Mouse (Mus musculus) stomach, postnatal 0 days (tissue): ENCODE measurements around the gene Ugt1a8. TPM values are rescaled to one million over a fixed set of nuclear protein-coding genes. Genes with fewer than 3 reads are reported as not detected.
"Not testable (repeated sequence)": the region's sequence is repeated elsewhere in the genome, so short reads cannot be mapped to it uniquely, and the experiment has no call there.

Source experiments
- ATAC-seq: fragments of 200-750 bp; cut with Nextera tagmentation; 2 replicates; pipeline ENCODE4 v1.8.0; 2017; ENCODE audit not compliant: low FRiP score, low TSS enrichment
- DNase-seq: peaks from one replicate; pipeline ENCODE4 v3.0.0-alpha.2; 2016; ENCODE audit warnings: low spot score
- H3K27ac ChIP-seq: fragments of 300-500 bp; sonication (generic); replicated peaks from 2 replicates; pipeline ENCODE4 v1.5.1; 2014; ENCODE audit warnings: mild to moderate bottlenecking, control low read depth
- H3K27me3 ChIP-seq: fragments of 300-500 bp; sonication (generic); 2 replicates; pipeline ENCODE4 v1.6.1; 2014; ENCODE audit warnings: low read length; ENCODE audit not compliant: control insufficient read depth, insufficient read depth
- H3K36me3 ChIP-seq: fragments of 300-500 bp; sonication (generic); 2 replicates; pipeline ENCODE4 v1.6.1; 2014; ENCODE audit warnings: low read length, mixed read lengths; ENCODE audit not compliant: control insufficient read depth, insufficient read depth
- H3K4me1 ChIP-seq: fragments of 300-500 bp; sonication (generic); replicated peaks from 2 replicates; pipeline ENCODE4 v1.6.1; 2014; ENCODE audit warnings: antibody characterized with exemption; ENCODE audit not compliant: control insufficient read depth, insufficient read depth
- H3K4me2 ChIP-seq: fragments of 300-500 bp; sonication (generic); replicated peaks from 2 replicates; pipeline ENCODE4 v1.6.1; 2014; ENCODE audit warnings: low read depth, mild to moderate bottlenecking, control low read depth, moderate library complexity
- H3K4me3 ChIP-seq: fragments of 300-500 bp; sonication (generic); 2 replicates; pipeline ENCODE4 v1.5.1; 2014; ENCODE audit warnings: low read depth, low read length, control low read depth
- H3K9ac ChIP-seq: fragments of 300-500 bp; sonication (generic); 2 replicates; pipeline ENCODE4 v1.6.1; 2014; ENCODE audit warnings: mild to moderate bottlenecking, low read length, control low read depth, mixed read lengths
- H3K9me3 ChIP-seq: fragments of 300-500 bp; sonication (generic); 2 replicates; pipeline ENCODE4 v1.6.1; 2016; ENCODE audit warnings: low read length; ENCODE audit not compliant: control insufficient read depth
- CTCF ChIP-seq: IDR thresholded peaks from 2 replicates; pipeline ENCODE4 v1.5.1; 2016; ENCODE audit warnings: antibody characterized with exemption, low read depth, mild to moderate bottlenecking, moderate library complexity
- EP300 ChIP-seq: optimal IDR thresholded peaks from 2 replicates; pipeline ENCODE3; 2016; ENCODE audit warnings: antibody characterized with exemption
- WGBS: fragments of 180-500 bp; shearing (Covaris S2); extraction: QIAGEN DNeasy Blood & Tissue Kit; methylation state at CpG from one replicate; pipeline ENCODE4 v1.1.7; 2014; 5-methylcytosine and 5-hydroxymethylcytosine counted together
- polyA plus RNA-seq: library from polyadenylated mRNA; unstranded; fragments of >200 nt; fragmentation: Nextera tagmentation; extraction: Ambion mirVana; gene quantifications from 2 replicates; pipeline ENCODE4 v1.2.1, GENCODE M21; 2015

Gene Ugt1a8
- polyA plus RNA-seq, 1 experiment from 2014 or later, result not detected

DNA sequence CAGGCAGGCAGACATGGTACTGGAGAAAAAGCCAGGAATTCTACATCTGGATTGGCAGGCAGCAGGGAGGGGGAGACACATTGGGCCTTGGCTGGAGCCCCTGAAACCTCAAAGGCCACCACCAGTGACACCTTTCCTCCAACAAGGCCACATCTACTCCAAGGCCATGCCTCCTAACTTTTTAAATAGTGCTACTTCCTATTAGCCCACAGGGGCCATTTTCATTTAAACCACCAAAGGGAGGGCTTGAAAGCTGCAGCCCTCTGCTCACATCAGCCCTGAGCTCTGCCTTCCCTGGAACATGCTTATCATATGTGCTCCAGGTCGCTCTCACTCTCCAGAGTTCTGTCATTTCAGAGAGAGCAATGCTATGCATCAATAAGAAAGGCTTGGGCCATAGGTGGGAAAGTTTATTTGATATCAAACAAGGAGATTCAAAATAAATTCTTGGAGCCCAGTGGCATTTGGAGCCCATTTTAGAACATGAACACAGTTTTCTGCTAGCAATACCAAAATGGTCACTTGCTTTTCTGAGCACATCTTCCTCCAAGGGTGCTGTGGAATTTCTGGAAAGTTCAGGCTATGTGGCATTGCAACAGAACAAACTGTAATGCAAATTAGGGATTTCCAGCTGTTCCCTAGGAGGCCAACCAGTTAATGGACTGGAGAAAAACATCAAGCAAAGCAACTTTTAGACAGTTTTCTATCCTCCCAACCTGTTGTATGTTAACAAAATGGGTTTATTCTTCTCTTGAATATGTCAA is 17.2 kb downstream of the Ugt1a8 start:
- Histone ChIP-seq H3K36me3 (no peaks in the 10 kb centered on the region), H3K9me3 (no peaks in the 10 kb centered on the region), H3K4me3 (no peak overlapping the region), H3K27ac (no peak overlapping the region), H3K4me1 (no peaks in the 10 kb centered on the region), H3K27me3 (no peaks in the 10 kb centered on the region), H3K4me2 (no peak overlapping the region), H3K9ac (no peak overlapping the region)
- DNase-seq, result no peak
- no peak for TF ChIP-seq EP300
- no peak for TF ChIP-seq CTCF
- WGBS, result 89% methylated on average over 1 of the region's 1 CpGs
- ATAC-seq, result no peak

DNA sequence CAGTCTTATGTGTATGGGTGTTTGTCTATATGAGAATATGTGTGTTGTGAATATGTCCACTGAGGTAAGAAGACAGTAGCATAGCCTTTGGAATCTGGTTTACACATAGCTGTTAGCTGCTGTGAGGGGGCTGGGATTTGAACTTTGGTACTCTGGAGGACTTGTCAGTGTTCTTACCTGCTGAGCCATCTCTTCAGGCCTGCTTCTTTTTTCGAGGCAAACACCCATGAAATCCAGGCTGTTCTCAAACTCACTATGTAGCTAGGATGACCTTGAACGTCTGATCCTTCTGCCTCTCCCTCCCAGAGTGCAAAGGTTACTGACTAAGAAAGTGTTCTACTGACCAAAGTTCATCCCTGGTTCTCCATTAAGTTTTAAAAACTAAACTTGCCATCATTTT is 18.0 kb downstream of the Ugt1a8 start:
- H3K27ac ChIP-seq, result no peak overlapping the region
- ATAC-seq (no peak), DNase-seq (no peak)
- TF ChIP-seq EP300, result no peak
- TF ChIP-seq CTCF, result no peak
- no peak overlapping the region for H3K4me2 ChIP-seq
- no peak overlapping the region for H3K4me3 ChIP-seq
- no peaks in the 10 kb centered on the region for H3K27me3 ChIP-seq
- no peak overlapping the region for H3K9ac ChIP-seq
- no peaks in the 10 kb centered on the region for H3K9me3 ChIP-seq
- H3K36me3 ChIP-seq, result no peaks in the 10 kb centered on the region
- H3K4me1 ChIP-seq, result no peaks in the 10 kb centered on the region
- WGBS, result 42% methylated on average over 2 of the region's 2 CpGs

DNA sequence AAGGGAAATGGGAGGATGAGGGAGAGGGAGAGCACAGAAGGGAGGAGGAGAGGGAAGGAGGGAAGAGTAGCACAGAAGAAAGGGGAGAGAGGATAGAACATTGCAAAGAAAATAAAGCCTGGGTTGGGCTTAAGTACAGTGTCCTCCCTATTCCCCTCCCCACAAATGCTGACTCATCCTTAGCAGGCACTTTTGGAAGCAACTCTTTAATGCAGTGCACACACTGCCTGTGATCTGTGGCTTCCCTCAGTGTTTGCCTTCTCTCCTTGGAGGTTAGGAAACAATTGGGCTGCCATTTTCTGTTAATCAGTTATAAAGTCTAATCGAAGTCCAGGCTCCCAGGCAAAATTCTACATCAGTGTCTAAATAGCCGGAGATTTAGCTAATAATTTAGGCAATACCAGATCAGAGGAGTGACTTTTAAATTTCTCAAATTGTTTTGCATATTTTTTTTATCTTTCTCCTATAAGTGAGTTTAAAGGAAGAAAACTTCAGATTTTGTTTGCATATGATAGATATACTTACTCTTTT is 21.5 kb downstream of the Ugt1a8 start:
- not testable (repeated sequence) for H3K4me3 ChIP-seq, H3K9ac ChIP-seq

DNA sequence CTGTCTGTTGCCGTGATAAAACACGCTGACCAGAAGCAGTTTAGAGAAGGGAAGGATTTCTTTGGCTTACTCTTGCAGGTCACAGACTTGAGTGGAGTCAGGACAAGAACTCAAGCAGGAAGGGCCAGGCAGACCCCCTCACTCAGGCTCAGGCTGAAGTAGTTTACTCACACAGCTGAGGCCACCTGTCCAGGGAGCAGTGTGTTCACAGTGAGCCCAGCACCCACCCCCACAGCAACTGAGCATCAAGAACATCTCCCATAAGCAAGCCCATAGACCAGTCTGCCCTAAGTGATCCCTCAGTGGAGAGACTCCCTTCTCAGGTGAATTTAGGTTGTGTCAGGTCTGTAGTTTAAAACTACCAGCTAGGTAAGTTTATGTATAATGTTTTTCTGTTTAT is 22.0 kb downstream of the Ugt1a8 start:
- not testable (repeated sequence) for ATAC-seq, H3K9ac ChIP-seq, DNase-seq, H3K4me2 ChIP-seq, H3K36me3 ChIP-seq, H3K9me3 ChIP-seq, H3K4me1 ChIP-seq, H3K27me3 ChIP-seq, H3K4me3 ChIP-seq, H3K27ac ChIP-seq
- WGBS, result 44% methylated on average over 2 of the region's 2 CpGs

More for the DNA sequence above, 21.5 kb downstream of the Ugt1a8 start:
- H3K27me3 ChIP-seq, H3K27ac ChIP-seq, H3K4me1 ChIP-seq, DNase-seq, H3K4me2 ChIP-seq, H3K9me3 ChIP-seq, H3K36me3 ChIP-seq: not testable (repeated sequence)
- ATAC-seq, result peak; percentile 90
- WGBS, result 43% methylated on average over 2 of the region's 2 CpGs

DNA sequence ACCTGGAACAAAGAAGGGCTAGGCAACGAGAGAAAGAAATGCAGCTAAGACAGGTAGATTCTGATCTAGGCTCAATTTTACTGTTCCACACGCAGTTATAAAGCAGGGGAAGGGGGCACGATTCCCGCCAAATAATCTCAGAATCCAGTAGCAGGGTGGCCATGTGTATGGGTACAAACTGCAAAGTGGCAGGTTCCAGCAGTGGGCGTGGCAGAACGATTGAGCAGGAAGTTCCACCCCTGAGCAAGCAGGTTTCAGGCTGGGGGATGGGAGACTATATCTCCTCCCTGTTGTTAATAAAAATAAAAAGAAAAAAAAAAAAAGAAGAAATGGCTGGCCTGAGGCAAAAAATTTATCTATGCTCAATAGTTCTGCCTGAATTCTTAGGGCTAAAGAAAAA is 25.2 kb downstream of the Ugt1a8 start:
- H3K27ac ChIP-seq, H3K27me3 ChIP-seq, DNase-seq, H3K36me3 ChIP-seq, ATAC-seq, H3K9me3 ChIP-seq, H3K9ac ChIP-seq, H3K4me2 ChIP-seq, H3K4me3 ChIP-seq, H3K4me1 ChIP-seq: not testable (repeated sequence)
- WGBS, result 88% methylated on average over 6 of the region's 6 CpGs

DNA sequence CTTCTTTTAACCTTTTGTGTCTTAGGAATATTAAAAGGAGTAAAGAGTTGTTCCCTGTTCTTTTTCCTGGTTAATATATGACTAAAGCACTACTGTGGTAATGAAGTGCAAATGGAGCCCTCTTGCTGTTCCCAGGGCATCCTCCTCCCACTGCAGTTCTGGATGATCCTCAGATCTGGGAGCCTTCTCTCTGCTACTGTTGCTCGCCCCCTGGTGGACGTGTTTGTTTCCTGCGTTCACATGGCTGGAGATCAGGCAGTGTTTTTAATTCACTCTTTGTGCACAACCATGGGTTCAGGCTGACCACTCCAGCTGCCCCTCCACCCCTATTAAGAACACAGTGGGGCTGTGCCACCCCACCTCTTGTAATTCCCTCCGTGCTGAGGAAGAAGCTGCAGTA is 32.9 kb downstream of the Ugt1a8 start:
- not testable (repeated sequence) for H3K9me3 ChIP-seq, H3K4me3 ChIP-seq, H3K4me2 ChIP-seq, H3K36me3 ChIP-seq, H3K27me3 ChIP-seq, H3K4me1 ChIP-seq, DNase-seq, H3K27ac ChIP-seq, H3K9ac ChIP-seq
- 15% methylated on average over 4 of the region's 4 CpGs for WGBS
- ATAC-seq, result peak; percentile 56
- TF ChIP-seq CTCF, result peak; percentile 62
